Mouse (Mus musculus): ENCODE data around the gene Ripor1.

DNA sequence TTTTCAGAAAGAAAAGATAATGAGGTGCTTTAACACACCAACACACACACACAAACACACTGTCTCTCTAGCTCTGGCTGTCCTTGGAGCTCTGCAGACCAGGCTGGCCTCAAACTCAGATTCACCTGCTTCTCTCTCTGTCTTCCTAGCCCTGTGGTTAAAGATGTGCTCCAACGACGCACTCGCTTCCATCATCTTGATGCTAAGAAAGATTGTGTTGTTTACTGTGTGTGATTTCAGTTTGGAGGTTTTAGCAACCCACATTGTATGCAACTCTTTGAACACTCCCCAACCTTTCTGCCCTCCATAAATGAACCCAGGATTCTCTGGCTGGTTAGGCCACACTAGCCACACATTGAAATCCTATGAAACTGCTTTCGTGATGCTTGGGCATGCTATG is 33.5 kb downstream of the Ripor1 start:
- TF ChIP-seq CTCF (IDR thresholded peaks at IDR 0.05; ENCODE audit: low read depth, low read length) (no peak), GATA1 (IDR thresholded peaks at IDR 0.05; ENCODE audit: borderline replicate concordance, low read length) (no peak), GATA2 (IDR thresholded peaks at IDR 0.05; ENCODE audit: borderline replicate concordance, low read depth, low read length) (no peak), POLR2AphosphoS5 (IDR thresholded peaks at IDR 0.05; ENCODE audit: insufficient replicate concordance, low read depth, low read length) (no peak), TAL1 (conservative IDR thresholded peaks at IDR 0.05; ENCODE audit: low read depth, low read length) (no peak)

Data from G1E (cell line).